8 mouse cellular contexts compared by ENCODE assay signal in genomic region chr4:45527562-45528354, GRCm38 (mm10). TPM values are rescaled to one million over a fixed set of nuclear protein-coding genes. Genes with fewer than 3 reads are reported as not detected.
DNase-seq lines count a peak whose midpoint lies in the region; ATAC-seq and TF ChIP-seq lines count a peak whose summit lies in the region.

No protein-coding gene starts in this region.

- TF ChIP-seq CTCF in heart, adult 2 months (IDR thresholded peaks at IDR 0.05): peak; percentile 71
- TF ChIP-seq CTCF in liver, embryonic 14.5 days (IDR thresholded peaks at IDR 0.05; ENCODE audit: low read depth): peak; percentile 45

- no peak for TF ChIP-seq POLR2A in heart, adult 2 months (IDR thresholded peaks at IDR 0.05; ENCODE audit: insufficient read depth, low read depth, low read length)

- no peak for TF ChIP-seq EP300 in heart, adult 2 months (IDR thresholded peaks at IDR 0.05; ENCODE audit: insufficient read depth, low read depth, low read length)
- TF ChIP-seq EP300 in liver, embryonic 14.5 days (IDR thresholded peaks at IDR 0.05; ENCODE audit: low read depth): no peak

- H3K4me2 ChIP-seq in embryonic facial prominence, embryonic 12.5 days (replicated peaks): peak overlapping the region; percentile 93
- peak overlapping the region; percentile 92 for H3K4me2 ChIP-seq in hindbrain, embryonic 16.5 days (ENCODE audit: low read length)
- peak overlapping the region; percentile 99 for H3K4me2 ChIP-seq in liver, embryonic 14.5 days (ENCODE audit: low read depth)

- intact Hi-C loops in heart, adult 2 months (cut with DNase I): loop anchor here (2.0 to 5.0 kb wide), 4 partner anchors 19 to 119 kb away; partner anchors contain the start of gene Slc25a51

- no peaks in the 10 kb centered on the region for H3K9me3 ChIP-seq in embryonic facial prominence, embryonic 12.5 days
- no peaks in the 10 kb centered on the region for H3K9me3 ChIP-seq in hindbrain, embryonic 16.5 days (ENCODE audit: control insufficient read depth, low read length)
- no peaks in the 10 kb centered on the region for H3K9me3 ChIP-seq in liver, embryonic 14.5 days (ENCODE audit: control insufficient read depth, low read length)

- H3K27ac ChIP-seq in heart, adult 2 months: peak overlapping the region; percentile 91
- no peak overlapping the region for H3K27ac ChIP-seq in embryonic facial prominence, embryonic 12.5 days
- H3K27ac ChIP-seq in hindbrain, embryonic 16.5 days (ENCODE audit: low read depth, low read length): no peak overlapping the region
- no peak overlapping the region; the same call in 1 of the 2 replicates for H3K27ac ChIP-seq in liver, embryonic 14.5 days

- peaks cover 14% of the 10 kb centered on the region for H3K4me1 ChIP-seq in heart, adult 2 months (ENCODE audit: control insufficient read depth, insufficient read depth, low read length)
- H3K4me1 ChIP-seq in embryonic facial prominence, embryonic 12.5 days: peaks cover 49% of the 10 kb centered on the region
- H3K4me1 ChIP-seq in hindbrain, embryonic 16.5 days (ENCODE audit: control insufficient read depth, insufficient read depth, low read depth, low read length): peaks cover 20% of the 10 kb centered on the region
- H3K4me1 ChIP-seq in liver, embryonic 14.5 days (replicated peaks; ENCODE audit: control insufficient read depth in 2 of 2, insufficient read depth in 2 of 2, low read length in 1 of 2): peaks cover 43 to 53% of the 10 kb centered on the region in 2 experiments

- H3K4me3 ChIP-seq in heart, adult 2 months: peak overlapping the region; percentile 86
- peak overlapping the region; percentile 73 for H3K4me3 ChIP-seq in embryonic facial prominence, embryonic 12.5 days
- H3K4me3 ChIP-seq in hindbrain, embryonic 16.5 days (ENCODE audit: low read length): peak overlapping the region; percentile 76
- H3K4me3 ChIP-seq in liver, embryonic 14.5 days (ENCODE audit: insufficient read depth in 1 of 2, low read depth in 2 of 2, low read length in 2 of 2): peak overlapping the region; percentile 81 to 97

- peak; percentile 39 to 57 for DNase-seq in heart, adult 2 months
- DNase-seq in heart, adult 8-10 months (ENCODE audit: low spot score): no peak
- no peak for DNase-seq in liver, embryonic 14.5 days (ENCODE audit: low read depth in 3 of 3, low spot score in 3 of 3)
- DNase-seq in testis, postnatal 10 days (ENCODE audit: low spot score): peak; percentile 68
- DNase-seq in cerebellum, adult 11-12 months: no peak

- peaks cover 2% of the 10 kb centered on the region for H3K36me3 ChIP-seq in heart, adult 2 months (ENCODE audit: control insufficient read depth, insufficient read depth, low read length)
- no peaks in the 10 kb centered on the region; the same call in 1 of the 2 replicates for H3K36me3 ChIP-seq in embryonic facial prominence, embryonic 12.5 days
- H3K36me3 ChIP-seq in hindbrain, embryonic 16.5 days (ENCODE audit: control insufficient read depth, insufficient read depth, low read length): no peaks in the 10 kb centered on the region
- peaks cover 7% of the 10 kb centered on the region; the same call in 1 of the 2 replicates for H3K36me3 ChIP-seq in liver, embryonic 14.5 days (replicated peaks; ENCODE audit: control insufficient read depth, insufficient read depth, low read depth)

- 80% methylated on average over 2 of the region's 2 CpGs for WGBS in heart, adult 2 months
- WGBS in embryonic facial prominence, embryonic 12.5 days: 97% methylated on average over 2 of the region's 2 CpGs
- WGBS in hindbrain, embryonic 16.5 days: 91% methylated on average over 2 of the region's 2 CpGs
- whole genome bisulfite sequencing in liver, embryonic 14.5 days (ENCODE audit: insufficient replicate concordance): 91% methylated on average over 2 of the region's 2 CpGs

- no peaks in the 10 kb centered on the region for H3K27me3 ChIP-seq in heart, adult 2 months (ENCODE audit: control insufficient read depth, insufficient read depth, low read length)
- H3K27me3 ChIP-seq in embryonic facial prominence, embryonic 12.5 days: no peaks in the 10 kb centered on the region
- H3K27me3 ChIP-seq in hindbrain, embryonic 16.5 days (replicated peaks; ENCODE audit: control insufficient read depth, insufficient read depth, low read length): no peaks in the 10 kb centered on the region
- H3K27me3 ChIP-seq in liver, embryonic 14.5 days (ENCODE audit: control insufficient read depth, insufficient read depth, low read length): no peaks in the 10 kb centered on the region; the same call in none of the 2 replicates

- no peaks in the 10 kb centered on the region for H3K79me2 ChIP-seq in heart, adult 2 months (replicated peaks; ENCODE audit: control insufficient read depth, insufficient read depth, low read length)

- peak overlapping the region; percentile 93; the same call in 1 of the 2 replicates for H3K9ac ChIP-seq in heart, adult 2 months (ENCODE audit: low read depth, low read length)
- H3K9ac ChIP-seq in embryonic facial prominence, embryonic 12.5 days: peak overlapping the region; percentile 88
- peak overlapping the region; percentile 46 for H3K9ac ChIP-seq in hindbrain, embryonic 16.5 days (ENCODE audit: low read depth, low read length)
- H3K9ac ChIP-seq in liver, embryonic 14.5 days (replicated peaks): peak overlapping the region; percentile 97

- no peak for ATAC-seq in embryonic facial prominence, embryonic 12.5 days (ENCODE audit: insufficient number of reproducible peaks, insufficient read depth, low FRiP score, low TSS enrichment)
- ATAC-seq in hindbrain, embryonic 16.5 days: no peak
- ATAC-seq in liver, embryonic 14.5 days (ENCODE audit: insufficient read depth): no peak
- no peak for ATAC-seq in CD4-positive, CD25-positive, alpha-beta regulatory T cell, adult 4 months

RNA-seq across cellular contexts. Expression of gene Shb, which starts 4.5 kb away (rescaled TPM):
- 10 to 100 TPM; 27.2 to 43.0 TPM for total RNA-seq in heart, adult 2 months (2021)
- 19.2 and 19.4 TPM in 2 replicates for polyA plus RNA-seq in heart, adult 2 months (2012; rRNA removed)
- total RNA-seq in heart, adult 8-10 months (2022): 10 to 100 TPM; 23.7 to 44.2 (median 32.3) TPM
- 8.3 and 9.6 TPM in 2 replicates for polyA plus RNA-seq in embryonic facial prominence, embryonic 12.5 days (2016; fragmentation: Nextera tagmentation; extraction: Ambion mirVana)
- 2.6 and 3.8 TPM in 2 replicates for polyA plus RNA-seq in hindbrain, embryonic 16.5 days (2015; fragmentation: Nextera tagmentation; extraction: Ambion mirVana)
- 6.7 and 8.8 TPM in 2 replicates for polyA plus RNA-seq in liver, embryonic 14.5 days (2012; rRNA removed)
- polyA plus RNA-seq in liver, embryonic 14.5 days (2014; fragmentation: Nextera tagmentation; extraction: Ambion mirVana): 5.0 and 6.6 TPM in 2 replicates
- under 1 TPM in 1 of 2 experiments, not detected in 1; 0.34 TPM for polyA plus RNA-seq in CD4-positive, CD25-positive, alpha-beta regulatory T cell, adult 4 months (2017; shearing (Covaris generic))

Comparison
In these comparisons a context has a peak if more than half of its experiments do, and no peak if none do; other contexts are left out.
1. DNase-seq: peak in heart, adult 2 months (2 of 2) and testis, postnatal 10 days (single experiment); none in heart, adult 8-10 months (single experiment), liver, embryonic 14.5 days (0 of 3) and cerebellum, adult 11-12 months (single experiment).
2. H3K9ac ChIP-seq: peak in every context shown above with its lines; median percentile 97 in liver, embryonic 14.5 days; 93 in heart, adult 2 months; 88 in embryonic facial prominence, embryonic 12.5 days; 46 in hindbrain, embryonic 16.5 days.
3. Peak in every context shown above with its lines, with median percentiles within 50 percentile points of each other: H3K4me3 ChIP-seq and H3K4me2 ChIP-seq.